Mouse (Mus musculus): ENCODE data around the gene Sigmar1.
"Not testable (repeated sequence)": the region's sequence is repeated elsewhere in the genome, so short reads cannot be mapped to it uniquely, and the experiment has no call there.

Sigmar1 gene

DNA sequence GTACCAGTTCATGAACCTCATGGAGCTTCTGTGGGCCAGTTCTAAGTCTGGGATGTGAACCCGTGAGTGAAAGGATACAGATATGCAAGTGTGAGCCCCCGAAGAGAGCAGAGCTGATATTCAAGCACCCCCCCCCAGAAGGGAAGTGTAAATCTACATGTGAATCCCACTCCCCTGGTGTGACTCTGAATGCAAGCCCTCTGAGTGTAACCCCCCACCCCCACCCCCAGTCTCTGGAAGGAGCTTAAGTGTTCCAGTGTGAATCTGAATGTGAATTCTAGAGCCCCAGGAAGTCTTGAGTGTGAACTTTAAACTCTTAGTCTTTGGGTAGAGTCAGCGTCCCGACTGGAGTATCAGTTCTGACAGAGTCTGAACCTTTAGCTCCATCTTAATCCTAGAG, 62.4 kb downstream of the Sigmar1 start:
- in situ Hi-C loops (cut with MboI, MseI), result loop anchor here in 1 of 2 experiments (5.0 kb wide), 1 partner anchor 979 kb away; no protein-coding TSS in a partner anchor

- in situ Hi-C loops (cut with MboI, MseI), result loop anchor here in 1 of 2 experiments (5.0 kb wide), 1 partner anchor 982 kb away; no protein-coding TSS in a partner anchor
Observed at GRCm38 (mm10) chr4:41690014-41690413, 65.9 kb downstream of the Sigmar1 start.

- in situ Hi-C loops (cut with MboI, MseI), result not testable (repeated sequence)
Observed at GRCm38 (mm10) chr4:41688562-41688961, 67.4 kb downstream of the Sigmar1 start.
